Mouse (Mus musculus): Measurements from ENCODE around the gene Epop.

GRCm38 (mm10) chr11:97666794-97667193 lies 37.3 kb upstream of the Epop start:
- TF ChIP-seq CTCF (IDR thresholded peaks at IDR 0.05; ENCODE audit: control insufficient read depth, insufficient read depth, insufficient replicate concordance, low read depth, low read length) (no peak), POLR2A (IDR thresholded peaks at IDR 0.05; ENCODE audit: control insufficient read depth, low read depth, low read length) (no peak)

All from testis, adult 2 months (tissue).